Mouse (Mus musculus) embryo, embryonic 10.5 days (tissue): Measurements from ENCODE around the gene Sox12.
"Not testable (repeated sequence)": the region's sequence is repeated elsewhere in the genome, so short reads cannot be mapped to it uniquely, and the experiment has no call there.

Source experiments
- DNase-seq: peaks from one replicate; pipeline ENCODE4 v3.0.0-alpha.2; 2015; ENCODE audit warnings: low spot score

The Sox12 gene

GRCm38 (mm10) chr2:152399122-152399542 is 1.3 kb upstream of the Sox12 start:
- peak; percentile 77 for DNase-seq

- DNase-seq: peak; percentile 93
Observed at GRCm38 (mm10) chr2:152398691-152399090, 828 bp upstream of the Sox12 start.

DNA sequence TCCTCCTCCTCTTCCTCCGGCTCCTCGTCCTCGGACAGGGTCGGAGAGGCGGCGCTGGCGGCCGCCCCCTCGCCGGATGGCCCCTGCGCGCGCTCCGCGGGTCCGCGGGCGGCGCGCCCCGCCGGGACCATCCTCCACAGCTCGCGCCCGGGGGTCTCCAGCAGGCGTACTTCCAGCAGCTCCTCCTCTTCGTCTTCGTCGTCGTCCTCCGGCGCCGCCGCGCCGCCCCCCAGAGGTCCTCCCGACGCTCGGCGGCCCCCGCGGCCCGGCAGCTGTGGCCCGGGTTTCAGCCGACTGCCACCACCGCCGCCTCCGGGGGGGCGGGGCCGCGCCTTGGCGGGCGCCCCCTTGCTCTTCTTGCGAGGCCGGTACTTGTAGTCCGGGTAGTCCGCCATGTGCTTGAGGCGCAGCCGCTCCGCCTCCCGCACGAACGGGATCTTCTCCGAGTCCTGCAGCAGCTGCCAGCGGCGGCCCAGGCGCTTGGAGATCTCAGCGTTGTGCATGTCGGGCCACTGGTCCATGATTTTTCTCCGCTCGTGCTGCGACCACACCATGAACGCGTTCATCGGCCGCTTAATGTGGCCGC is 766 bp downstream of the Sox12 start:
- DNase-seq: peak; percentile 79

DNA sequence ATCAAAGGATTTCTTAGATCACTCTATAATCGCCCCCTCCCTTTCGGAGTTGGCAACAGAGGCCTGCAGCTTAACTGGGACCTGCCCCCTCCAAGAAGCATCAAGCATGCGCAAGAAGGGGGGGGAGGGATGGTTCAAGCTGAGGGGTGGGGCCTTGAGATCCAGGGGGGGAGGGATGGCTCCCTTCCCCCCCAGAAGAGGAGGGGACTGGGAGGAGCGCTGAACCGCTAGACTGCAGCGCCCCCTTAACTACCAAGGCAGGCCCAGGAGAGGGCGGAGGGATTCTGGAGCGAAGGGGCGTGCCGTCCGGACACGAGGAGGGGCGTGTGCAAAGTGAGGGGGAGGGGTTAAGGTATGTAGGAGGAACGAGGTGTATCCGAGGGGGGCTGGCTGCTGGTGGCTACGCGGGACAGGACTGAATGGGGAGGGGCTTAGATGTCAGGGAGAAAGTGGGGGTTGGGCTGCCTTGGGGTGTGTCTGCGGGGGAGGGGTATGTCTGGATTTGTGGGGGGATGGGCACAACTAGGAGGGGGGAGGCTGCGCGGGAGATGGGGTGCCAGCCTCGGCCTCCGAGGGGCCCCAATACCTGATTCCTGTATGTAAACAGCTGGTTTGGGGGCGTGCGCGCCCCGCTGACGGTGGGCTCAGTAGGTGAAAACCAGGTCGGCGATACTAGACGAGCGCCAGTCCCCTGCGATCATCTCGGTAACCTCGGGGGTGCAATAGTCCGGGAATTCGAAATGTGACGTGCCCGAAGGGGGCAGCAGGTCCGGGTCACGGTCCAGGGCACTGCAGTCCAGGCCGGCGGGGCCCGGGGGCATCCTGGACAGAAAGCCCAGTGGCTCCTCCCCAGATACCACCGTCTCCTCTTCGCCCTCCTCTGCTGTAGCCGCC is 1.5 kb downstream of the Sox12 start:
- DNase-seq: peak; percentile 98

DNA sequence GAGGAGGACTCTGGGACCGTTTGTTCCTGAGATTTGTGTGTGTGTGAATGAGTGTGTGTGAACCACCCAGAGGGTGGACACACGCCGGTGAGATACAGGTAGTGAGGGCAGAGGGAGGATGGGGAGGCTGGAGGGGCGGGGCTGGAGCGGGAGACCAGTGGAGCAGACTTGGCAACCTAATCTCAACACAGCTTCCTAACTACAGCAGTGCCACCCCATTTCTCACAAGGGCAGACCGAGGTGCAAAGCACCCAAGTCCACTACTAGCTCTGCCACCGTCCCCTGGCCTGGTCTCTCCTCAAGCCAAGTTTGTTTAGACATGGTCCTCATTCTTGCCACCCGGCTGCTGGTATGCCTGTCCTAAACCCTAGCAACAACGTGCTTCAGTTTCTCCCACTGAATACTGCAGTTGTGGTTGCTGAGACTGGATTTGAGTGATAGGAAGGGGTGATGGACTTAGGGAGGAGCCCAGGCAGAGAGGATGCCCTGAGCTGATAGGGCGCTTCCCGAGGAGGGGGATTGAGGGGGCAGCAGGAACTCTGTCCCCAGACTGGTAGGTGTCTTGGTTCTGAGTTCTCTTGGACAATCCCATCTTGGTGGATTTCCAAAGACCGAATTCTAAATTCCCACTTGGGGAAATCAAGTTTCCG is 2.5 kb downstream of the Sox12 start:
- DNase-seq: no peak

DNA sequence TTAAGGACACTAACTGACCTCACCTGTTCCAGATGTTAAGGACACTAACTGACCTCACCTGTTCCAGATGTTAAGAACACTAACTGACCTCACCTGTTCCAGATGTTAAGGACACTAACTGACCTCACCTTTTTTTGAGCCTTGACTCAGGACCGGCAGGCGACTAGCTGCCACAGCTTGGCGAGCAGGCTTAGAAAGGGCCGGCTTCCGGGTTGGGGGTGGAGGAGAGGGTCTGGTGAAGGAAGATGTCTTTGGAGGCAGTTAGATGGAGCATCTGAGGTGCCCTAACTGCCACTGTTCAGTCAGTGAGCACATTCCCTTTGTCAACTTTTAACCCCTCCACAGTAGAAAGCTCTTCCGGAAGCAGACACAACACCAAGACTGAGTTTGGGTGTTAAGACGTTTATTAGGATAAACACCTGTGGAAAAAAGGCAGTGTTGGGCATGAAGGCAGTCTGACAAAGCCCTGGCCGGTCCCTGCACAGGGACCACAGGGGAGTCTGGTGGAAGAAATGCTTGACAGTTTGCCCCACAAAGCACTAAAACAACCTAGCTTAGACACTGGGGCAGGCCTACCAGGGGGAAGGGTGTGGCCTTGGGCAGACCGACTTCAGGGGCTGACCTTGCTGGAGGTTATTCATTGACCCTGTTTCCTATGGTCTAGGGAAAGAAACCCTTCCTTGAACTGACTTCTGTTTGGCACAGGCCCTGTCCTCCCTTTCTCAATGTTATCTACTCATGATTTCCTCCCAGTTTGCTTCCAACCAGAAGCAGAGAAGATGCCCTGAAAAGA is 4.4 kb downstream of the Sox12 start:
- no peak for DNase-seq

- DNase-seq: peak; percentile 83
Observed at GRCm38 (mm10) chr2:152392786-152393185, 5.1 kb downstream of the Sox12 start.

GRCm38 (mm10) chr2:152384191-152384590 is 13.7 kb downstream of the Sox12 start:
- no peak for DNase-seq

DNA sequence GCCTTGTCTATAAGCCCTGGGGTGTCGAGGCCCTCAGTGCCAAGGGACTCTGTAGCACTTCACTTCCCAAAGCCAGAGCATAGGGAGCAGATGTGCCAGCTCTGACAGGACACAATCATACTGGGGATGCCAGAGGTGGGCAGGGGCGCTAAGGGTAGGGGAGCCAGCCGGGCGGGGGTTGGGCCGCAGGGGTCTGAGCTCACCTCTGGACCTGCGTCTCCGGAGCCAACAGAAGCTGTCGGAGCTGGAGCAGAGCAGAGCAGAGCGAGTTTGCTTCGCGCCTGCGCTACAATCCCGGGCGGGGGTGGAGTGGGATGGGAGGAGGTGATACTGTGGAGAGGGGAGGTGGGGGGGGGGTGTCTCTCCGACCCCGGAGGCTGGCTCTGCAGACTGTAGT is 21.5 kb downstream of the Sox12 start, which contains the start of gene Nrsn2:
Nrsn2 (minus strand) TSS at position 294 of the 397 bp plus-strand sequence.
- no peak for DNase-seq

- peak; percentile 73 for DNase-seq
Observed at GRCm38 (mm10) chr2:152375652-152376344, 22.1 kb downstream of the Sox12 start.

DNA sequence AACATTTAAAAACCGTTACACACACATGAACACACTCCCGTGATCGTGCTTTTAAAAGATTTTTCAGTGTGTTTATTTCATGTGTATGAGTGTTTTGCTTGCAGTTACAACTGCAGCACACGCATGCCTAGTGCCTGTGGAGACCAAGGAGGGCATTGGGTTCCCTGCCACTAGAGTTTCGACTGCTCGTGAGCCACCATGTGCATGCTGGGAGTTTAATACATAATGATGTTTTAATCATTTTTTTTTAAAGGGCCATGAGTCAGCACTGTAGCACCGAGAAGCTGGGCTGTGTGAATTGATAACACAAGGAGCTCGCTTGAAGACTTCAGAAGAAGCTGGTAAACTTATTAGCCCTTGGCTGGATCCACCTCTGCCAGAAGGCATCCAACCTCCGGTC is 24.3 kb downstream of the Sox12 start:
- DNase-seq: no peak

DNA sequence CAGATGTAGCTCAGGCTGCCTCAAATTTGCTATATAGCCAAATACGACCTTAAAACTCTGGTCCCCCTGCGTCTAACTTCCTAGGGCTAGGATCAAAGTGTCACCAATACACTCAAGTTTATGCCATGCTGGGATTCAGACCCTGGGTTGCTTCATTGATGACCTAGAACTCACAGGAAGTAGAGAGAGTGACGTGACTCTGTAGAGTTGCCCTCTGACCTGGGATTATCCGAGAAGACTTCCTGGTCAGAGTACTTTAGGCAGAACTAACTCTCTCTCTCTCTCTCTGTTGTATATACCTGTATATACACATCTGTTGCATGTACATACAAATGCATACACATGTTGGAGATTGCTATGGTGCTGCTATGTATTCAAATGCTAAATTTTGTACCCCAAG is 25.2 kb downstream of the Sox12 start:
- no peak for DNase-seq

DNA sequence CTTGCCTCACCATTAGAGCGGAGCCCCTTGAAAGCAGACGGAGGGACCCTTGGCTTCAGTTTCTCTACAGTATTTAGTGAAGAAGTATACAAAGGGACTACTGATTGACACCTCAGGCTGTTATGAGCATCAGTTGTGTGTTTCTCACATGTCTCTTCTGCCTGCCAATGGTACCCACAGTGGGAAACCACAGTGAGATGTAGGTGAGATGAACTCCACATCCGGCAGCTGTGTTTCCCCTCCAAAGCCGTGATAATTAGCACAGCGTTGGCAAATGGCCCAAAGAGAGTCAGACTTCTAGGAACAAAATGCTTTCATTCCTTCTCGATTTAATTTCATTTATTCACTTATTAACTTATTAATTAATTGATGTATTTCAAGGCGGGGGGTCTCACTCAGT is 25.8 kb downstream of the Sox12 start:
- DNase-seq: no peak

- DNase-seq: peak; percentile 84
Observed at GRCm38 (mm10) chr2:152368532-152369140, 29.2 kb downstream of the Sox12 start.

DNA sequence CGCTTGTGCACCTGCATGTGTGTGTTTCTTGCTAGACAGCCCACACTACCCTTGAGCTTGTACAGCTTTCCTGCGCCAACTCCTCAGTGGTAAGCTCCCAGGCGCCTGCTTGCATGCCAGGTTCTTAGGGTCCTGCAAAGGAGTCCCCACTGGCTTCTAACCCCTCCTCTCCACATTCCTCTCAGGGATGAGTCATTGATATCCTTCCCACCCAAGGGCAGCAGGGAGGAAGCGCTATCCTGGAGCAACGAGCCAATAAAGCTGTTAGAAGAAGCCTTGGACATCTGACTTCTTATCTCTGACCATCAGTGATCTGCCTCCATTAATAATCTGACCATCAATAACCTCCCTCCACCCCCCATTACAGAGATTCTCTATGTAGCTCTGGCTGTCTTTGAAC is 29.9 kb downstream of the Sox12 start:
- no peak for DNase-seq

- peak; percentile 91 for DNase-seq
Observed at GRCm38 (mm10) chr2:152363245-152364147, 34.4 kb downstream of the Sox12 start.

DNA sequence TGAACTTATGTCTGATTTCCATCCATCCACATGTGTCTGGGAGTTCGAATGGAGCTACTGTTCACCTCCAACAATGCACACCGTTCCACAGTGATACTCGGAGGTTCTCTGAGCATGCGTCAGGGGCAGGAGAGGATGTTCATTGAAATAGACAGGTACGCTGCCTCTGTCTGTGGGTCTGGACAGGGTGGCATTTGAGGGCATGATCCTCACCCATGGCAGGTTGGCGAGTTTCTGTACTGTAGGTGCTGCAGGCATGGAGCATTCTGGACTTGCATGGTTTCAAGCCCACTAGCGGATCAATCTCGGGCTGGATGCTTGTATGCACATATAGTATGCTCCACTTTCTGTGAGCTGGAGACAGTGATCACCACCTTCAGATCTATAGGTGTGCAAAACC is 36.7 kb downstream of the Sox12 start:
- no peak for DNase-seq

DNA sequence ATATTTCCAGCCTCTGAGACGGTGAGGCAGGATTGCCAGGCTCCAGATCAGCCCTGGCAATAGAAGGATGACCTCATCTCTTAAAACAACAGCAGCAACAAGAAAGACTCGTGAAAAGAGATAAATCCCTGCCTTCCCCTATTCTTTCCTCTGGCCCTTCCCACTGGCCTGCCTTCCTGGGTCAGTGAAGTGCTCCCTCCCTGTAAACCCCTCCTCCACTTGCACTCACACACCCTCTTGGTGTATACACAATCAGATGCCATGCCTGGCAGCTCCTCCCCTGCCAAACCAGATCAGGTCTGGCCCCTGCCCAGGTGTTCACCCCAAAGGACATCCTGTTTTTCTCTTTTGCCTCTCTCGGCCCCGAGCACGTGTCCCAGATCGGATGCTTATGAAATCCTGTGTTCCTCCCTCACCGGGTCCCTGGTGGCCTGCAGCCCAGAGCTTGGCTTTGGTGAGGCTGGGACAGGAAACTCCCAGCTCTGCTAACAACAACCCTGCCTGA is 37.5 kb downstream of the Sox12 start:
- no peak for DNase-seq

- DNase-seq: no peak
Observed at GRCm38 (mm10) chr2:152359616-152360015, 38.2 kb downstream of the Sox12 start.

DNA sequence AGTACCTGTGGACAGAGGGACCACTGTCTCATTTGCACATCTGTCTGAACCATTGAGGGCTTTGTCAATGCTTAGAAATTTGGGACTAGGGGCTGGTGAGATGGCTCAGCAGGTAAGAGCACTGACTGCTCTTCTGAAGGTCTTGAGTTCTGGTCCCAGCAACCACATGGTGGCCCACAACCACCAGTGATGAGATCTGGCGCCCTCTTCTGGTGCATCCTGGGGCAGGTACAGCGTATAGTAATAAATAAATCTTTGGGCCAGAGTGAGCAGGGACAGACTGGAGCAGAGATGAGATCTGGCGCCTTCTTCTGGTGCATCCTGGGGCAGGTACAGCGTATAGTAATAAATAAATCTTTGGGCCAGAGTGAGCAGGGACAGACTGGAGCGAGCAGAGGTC is 38.9 kb downstream of the Sox12 start:
- not testable (repeated sequence) for DNase-seq
